Mouse (Mus musculus) CH12F3 (cell line): ENCODE data around the gene Dock7.

Experiments
- in situ Hi-C: fragments of 300-500 bp; cut with MboI; formaldehyde crosslinking; loops from 2 replicates; pipeline ENCODE4 v1.14.3; 2020; ENCODE audit warnings: low sequenced_read_pairs

The Dock7 gene

DNA sequence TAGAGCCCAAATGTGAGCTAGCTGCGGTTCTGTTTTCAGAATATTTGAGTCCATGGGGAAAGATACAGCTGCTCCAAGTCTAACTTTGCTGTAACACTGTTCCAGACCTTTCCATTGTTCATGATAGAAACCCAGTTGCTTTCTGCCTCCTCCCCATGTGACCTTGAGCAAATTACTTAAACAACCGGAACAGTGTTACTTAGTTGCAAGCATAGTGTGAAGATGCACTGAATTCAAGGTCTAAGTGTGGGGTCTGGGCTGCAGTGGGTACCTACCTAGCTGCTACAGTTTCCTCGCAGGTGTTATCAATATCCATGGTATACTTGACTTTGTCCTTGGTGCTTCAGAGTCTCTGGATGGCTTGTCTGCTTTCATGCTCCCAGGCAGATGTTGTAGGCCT, 1.3 kb upstream of the Dock7 start:
- in situ Hi-C loops: no loop called here

DNA sequence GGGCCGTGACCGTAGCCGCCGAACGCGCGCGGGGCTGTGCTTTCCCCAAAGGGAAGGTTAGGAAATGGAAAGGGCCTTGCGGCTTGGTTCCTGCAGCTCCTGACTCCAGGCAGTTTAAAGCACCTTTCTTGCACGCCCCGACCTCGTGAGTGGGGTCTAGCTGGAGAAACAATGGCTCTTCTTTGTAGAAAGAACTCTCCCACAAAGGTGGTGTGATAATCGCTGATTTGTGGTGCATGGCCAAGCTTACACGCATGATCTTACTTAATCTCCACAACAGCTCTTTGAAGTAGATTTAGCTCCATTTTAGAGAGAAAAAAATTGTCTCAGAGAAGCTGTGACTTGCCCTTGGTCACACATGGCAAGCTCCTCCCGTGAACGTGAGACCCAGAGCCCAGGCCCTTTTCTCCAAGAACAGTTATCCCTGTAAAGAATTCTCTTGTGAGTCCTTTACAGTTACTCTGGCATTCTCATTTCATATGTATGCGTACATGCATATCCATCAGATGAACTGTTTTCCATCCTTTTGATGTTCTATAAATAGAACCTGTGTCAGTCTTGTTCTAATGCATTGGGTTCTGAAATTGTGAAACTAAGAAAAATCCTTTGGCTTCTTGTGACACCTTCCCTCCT, 524 bp upstream of the Dock7 start:
- in situ Hi-C loops: no loop called here

DNA sequence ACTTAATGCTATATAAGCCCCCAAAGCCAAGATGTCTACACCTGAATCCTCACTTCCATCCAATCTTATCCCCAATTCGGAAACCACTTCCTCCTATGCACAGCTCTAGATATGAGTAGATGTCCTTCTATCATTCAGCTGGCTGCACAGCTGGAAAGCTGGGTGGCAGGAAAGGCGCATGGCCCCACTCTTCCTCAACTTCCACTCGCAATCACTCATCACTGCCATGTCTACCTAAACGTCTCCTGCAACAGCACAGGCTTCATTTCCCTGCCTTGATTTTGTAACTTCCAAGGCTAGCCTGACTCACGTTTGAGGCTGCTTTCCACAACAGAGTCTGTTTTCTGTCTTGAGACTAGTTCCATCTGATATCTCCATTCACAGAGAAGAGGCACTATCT, 1.7 kb downstream of the Dock7 start:
- in situ Hi-C loops: no loop called here

DNA sequence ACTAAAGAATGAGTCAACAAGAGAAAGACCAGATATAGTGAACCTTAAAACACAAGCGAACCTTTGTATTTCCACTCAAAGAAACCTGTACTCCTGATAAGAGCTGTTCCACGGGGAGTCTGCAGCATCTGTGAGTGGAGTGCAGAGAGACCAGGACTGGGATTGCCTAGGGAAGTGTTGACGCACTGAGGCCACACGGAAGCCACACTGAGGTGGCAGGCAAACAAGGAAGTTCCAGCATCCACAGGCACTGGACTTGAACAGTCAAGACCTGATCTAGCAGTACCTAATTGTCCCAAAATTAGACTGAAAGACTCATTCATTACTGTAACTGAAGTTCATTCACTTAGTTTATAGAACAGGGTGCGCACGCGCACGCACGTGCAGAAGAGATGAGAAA, 4.9 kb downstream of the Dock7 start:
- in situ Hi-C loops: no loop called here

DNA sequence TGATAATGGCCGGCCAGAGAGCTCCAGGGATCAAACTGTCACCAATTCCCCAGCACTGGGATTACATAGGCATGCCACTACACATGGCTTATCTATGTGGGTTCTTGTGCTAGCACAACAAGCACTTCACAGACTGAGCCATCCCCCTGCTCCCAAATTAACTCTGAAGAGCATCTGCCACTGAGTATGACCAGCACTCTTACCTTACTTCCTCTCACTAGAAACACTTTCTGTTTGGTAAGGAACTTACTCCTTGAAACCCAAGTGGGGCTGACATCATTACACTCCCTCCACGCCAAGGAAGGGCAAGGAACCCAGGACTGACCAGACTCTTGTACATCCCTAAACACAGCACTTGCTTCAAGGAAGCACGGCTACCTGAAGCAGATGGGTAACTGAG, 9.0 kb downstream of the Dock7 start:
- in situ Hi-C loops: no loop called here

DNA sequence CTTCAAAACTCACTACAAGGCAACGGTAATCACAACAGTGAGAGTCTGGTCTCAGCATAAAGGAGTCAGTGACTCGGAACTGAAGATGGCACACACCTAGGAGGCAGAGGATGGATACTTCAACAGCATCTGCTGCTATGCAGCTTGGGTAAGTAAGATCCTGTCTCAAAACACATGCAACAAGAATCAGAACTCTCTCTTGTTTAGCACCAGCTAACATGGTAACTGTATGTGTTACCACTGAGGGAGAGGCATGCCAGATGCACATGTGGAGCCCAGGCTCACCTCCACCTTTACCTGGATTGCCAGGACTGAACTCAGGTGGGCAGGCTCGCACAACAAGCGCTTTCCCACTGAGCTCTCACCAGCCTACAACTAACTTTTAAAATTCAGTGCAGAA, 11.9 kb downstream of the Dock7 start:
- in situ Hi-C loops: no loop called here

DNA sequence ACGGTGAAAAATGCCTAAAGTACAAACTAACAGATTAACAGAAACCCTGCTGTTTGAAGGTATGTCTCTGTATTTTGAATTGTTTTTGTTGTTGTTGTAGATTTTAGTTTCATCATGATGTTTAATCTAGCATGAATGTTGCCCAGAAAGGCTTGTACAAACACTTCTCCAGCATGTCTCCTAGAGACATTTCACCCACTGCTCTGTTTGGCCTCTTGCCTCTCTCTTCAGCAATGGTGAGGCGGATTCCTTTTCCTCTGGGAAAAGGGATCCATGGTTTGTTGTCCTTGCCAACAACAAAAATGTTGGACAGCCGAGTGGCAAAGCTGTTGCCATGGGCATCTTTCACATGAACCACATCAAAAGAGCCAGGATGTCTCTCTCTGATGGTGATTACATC, 17.9 kb downstream of the Dock7 start:
- in situ Hi-C loops: no loop called here

DNA sequence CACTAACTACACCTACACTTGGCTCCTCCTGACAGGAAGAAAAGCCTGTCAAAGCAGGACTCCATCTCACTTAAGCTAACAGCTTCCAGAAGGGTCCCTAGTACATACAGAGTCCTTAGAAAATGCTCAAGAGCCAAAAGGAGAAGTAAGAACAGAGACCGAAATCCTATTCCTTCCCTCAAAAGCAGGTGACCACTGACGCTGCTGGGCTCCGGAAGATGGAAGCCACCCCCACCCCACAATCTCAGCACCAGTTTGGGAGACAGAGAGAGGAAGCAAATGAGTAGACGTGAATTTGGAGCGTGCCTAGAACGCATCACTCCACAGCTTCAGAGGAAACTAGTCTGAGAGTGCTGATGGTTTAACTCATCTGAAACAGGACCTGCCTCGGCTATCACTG, 20.0 kb downstream of the Dock7 start:
- in situ Hi-C loops: no loop called here

DNA sequence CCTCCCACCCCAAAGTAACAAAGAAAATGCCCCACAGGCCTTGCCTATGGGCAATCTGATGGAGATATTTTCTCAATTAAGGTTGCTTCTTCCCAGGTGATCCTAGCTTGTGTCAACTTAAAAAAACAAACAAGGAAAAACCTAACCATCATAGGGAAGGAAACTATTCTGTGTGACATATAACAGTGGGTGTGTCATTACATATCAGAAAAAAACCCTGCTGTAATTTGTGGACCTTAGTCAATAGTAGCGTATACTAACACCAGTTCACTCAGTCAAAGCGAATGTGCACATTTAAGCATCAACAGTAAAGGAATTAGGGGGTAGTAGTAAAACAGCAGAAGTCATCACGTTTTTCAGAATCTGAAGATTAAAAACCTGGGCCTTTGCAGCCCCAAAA, 28.9 kb downstream of the Dock7 start:
- in situ Hi-C loops: no loop called here

DNA sequence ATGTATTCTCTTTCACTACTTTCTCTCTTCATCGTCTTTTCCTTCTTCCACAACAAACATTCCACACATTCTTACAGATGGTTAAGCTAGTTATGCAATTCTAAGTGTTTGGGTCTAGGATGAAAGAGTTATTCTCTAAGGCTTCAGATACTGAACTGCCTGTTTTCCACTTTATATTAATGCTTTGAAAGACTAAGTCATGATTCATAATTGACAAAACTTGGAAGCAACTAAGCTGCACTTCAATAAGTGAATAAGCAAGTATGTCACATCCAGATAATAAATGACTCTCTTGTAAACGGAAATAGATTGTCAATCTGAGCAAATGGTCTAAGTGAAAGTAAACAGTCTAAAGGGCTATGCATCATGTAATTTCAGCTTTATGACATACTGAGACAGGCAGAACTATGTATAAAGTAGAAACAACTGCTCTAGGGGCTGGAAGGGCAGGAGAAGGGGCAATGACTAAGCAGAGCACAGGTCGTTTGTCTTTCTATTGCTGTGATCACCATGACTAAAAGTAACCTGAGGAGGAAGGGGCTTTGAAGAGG, 29.5 kb downstream of the Dock7 start:
- in situ Hi-C loops: no loop called here

DNA sequence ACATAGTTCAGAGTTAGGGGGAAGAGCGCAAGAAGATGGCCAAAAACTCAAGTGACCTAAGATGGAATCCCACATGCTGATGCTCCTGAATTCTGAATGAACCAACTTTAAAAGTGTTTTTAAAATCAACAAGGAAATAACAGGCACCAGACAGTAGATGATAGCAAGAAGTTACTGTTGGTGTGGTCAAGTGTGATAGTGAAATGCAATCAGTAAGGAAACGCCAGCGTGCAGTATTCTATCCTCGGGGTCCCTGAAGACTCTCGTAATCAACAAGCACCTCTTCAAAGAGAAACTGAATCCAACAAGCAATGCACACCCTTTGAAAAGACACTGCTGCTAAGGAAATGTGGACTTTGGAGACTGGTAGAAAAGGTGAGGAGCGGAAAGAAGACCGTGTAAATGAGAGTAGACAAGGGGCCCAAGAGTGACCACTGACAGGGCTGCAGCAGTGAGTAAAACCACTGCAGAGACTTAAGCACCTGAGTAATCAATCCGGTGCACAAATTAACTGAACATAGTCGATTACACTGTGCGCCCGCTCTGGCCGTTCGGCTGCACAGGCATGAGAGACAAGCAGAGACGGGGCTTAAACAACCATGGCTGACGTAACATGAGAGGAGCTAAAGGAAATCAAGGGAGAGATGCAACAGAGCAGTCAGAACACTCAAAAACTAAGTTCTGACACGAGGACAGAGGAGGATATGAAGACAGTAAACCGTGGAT, 32.8 kb downstream of the Dock7 start:
- in situ Hi-C loops: no loop called here

DNA sequence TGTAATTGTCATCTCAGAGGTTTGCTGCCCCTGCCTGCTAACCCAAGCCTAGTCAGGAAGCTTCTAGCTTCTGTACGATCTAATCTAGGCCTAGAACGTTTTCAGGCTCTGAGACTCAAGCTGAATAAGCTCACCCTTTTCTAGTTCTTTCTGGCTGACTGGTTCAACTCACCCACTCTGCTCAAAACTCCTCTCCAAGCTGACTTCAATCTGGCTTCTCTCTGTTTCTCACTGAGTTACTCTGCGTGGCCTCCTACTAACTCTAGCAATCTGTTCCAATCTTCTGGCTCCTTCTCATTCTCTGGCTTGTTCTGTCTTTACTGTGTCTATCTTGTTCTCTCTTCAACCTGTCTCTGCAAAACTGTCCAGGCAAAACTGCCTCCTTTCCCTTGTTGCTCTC, 36.9 kb downstream of the Dock7 start:
- in situ Hi-C loops: no loop called here

DNA sequence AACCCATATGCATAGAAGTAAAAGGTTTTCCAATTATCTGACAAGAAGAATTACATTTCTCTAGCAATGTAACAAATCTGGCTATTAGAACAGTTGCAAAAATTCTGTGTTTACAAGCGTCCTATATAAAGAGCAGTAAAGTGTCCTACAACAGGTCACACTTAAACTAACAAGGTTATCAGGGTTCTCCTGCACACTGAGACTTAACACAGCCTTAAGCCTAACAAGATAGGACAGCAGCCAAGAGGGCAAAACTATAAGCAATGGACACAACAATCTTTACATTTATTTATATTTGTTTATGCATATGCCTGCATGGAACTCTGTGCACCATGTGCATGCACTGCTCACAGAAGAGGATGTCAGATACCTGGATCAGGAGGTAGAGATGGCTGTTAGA, 39.5 kb downstream of the Dock7 start:
- in situ Hi-C loops: no loop called here

DNA sequence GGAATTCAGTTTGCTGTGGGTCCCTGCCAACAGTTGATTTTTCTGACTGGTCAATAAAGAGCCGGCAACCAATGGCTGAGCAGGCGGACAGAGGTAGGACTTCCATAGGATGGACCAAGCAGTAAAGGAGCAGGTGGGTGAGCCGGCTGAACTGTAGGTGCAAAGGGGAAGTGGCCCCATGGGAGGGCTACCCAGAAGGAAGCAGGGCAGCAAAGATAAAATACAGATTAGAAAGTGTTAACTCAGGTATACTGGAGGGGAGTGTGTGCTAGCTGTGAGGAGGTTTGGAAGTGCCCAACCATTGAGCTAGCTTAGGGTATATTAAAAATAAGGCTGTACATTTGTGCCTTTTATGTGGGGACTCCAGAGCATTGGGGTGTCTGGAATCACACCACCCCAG, 42.7 kb downstream of the Dock7 start:
- in situ Hi-C loops: no loop called here

DNA sequence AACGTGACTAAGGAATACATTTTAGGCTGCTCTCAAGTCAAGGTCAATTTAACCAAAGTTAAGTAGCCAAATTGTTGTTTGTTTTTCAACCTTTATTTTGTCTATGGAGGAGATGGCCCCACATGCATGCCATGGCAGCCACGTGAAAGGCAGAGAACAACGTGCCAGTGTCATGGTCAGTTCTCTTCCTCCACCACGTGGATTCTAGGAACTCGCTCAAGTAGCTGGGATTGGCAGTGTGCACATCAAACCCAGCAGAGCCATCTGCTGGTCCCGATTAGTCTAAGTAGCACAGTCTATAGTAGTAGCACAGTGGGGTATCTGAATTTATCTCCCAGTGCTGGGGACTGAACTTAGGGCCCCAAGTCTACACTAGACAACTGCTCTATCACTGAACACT, 51.9 kb downstream of the Dock7 start:
- in situ Hi-C loops: no loop called here

DNA sequence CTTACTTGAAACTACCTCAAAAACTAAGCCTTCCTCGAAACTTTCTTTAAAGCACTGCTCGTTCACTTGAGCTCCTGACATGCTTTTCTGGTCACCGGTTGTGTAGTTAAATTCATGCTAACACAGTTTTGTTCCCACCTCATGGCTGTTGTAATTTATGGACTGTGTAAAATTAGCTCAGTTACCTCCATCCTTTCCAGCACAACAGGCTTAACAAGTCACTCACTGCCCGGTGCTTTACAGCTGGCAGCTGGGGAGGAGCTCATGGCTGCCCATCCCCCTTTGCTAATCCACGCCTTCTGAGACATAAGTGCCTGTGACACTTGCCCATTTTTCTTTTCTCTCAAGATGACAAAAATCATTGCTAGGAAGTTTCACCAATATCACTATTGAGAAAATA, 56.2 kb downstream of the Dock7 start:
- in situ Hi-C loops: no loop called here

DNA sequence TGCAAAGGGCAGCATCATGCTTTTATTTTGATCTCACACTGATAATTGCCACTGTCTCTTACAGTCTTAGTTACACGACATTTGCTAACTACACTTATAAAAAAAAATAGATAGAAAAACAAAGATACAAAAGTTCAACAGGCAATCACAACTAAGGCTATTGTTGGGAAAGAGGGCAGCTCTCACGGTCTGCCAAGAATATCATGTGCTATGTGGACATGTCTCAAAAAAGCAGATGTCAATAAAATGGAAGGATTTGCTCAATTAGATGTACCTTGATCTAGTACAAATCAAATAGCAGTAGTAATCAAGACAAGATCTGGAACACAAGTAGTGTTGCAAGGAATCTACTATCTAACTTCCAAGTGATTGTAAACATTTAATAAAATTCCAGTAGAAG, 72.1 kb downstream of the Dock7 start:
- in situ Hi-C loops: no loop called here

DNA sequence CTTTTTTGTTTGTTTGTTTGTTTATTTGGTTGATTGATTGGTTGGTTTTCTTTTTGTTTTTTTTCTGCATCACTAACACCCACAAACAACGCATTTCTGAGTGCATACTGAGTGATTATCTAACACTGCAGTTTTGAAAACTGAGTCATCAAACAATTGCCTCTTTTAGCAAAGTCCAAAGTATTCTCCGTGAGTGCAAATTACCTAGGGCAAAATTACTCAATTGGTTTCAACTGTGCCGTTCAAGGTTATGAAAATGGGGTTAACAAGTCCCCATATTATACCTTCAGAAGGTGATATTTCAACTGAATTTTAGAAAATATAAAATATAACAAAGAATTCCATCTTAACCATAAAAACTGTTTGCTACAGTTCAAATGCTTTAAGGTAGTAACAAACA, 74.2 kb downstream of the Dock7 start:
- in situ Hi-C loops: no loop called here

DNA sequence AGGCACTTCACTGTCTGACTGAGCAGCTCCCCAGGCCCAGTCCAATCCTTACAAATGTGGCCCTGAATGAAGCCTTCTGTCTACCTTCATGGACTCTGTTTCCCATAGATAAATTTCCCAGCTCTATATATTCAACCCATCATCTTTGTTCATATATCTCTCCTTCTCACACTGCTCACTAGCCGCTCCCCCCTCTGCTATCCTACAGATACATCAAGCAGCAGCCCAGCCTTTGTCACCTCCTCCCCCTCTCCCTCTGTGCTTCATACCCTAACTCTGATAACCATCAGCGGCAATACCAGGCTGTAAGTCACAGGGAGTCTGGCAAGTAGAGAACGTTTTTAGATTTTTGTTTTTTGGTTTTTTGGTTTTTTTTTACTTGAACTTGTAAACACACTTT, 75.9 kb downstream of the Dock7 start:
- in situ Hi-C loops: no loop called here

DNA sequence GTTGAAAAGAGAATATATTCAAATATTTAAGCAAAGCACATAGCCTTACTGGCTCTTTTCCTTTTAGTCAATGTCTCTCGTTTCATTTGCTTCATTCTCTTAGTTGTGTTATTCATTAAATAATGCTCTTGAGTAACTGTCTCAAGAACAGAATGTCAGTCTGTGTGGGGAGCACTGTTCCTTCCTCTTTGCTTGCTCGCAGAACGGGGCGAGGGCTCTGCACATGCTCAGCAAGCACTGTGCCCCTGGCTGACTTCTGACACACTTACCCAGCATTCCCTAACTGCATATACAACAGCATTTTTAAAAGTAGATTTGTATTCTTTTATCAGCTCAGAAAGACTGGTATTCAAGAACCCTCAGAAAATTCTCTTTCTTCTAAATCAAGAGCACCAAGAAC, 87.8 kb downstream of the Dock7 start:
- in situ Hi-C loops: no loop called here

DNA sequence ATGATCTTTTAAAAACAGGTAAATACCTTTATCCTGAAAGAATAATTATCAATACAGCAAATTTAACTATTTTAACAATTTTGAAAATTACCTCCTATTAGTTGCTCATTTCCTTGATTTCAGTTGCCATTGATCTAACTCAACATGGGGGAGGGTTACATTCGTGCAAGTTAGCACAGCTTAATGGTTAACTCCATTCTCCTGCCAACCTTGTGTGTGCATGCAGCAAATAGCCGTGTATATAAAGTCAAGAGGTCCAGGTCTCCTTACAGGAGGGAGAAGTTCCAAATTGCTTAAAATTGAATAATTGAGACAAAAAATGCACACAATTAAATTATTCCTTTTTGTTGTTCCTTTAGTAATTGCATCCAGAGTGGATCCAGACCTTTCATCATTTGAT, 90.0 kb downstream of the Dock7 start, which contains the start of gene Angptl3:
Angptl3 (plus strand) TSS at position 269 of the 400 bp plus-strand sequence.
- in situ Hi-C loops: no loop called here

DNA sequence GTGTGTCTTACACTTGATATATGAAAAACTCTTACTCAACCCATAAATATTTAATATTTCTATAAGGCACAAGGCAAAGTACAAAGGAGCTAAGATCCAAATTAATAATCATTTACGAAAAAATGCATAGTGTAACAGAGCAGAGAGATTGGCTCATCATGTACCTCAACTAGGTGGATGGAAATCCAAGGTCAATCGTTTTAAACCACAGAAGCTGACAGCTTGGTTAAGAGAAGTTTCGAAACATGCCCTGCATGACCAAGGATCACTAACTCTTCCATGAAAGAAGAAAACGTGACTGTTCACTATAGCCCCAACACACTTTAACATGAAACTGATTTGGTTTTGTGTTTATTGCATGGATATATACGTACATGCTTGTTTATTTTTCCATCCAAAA, 92.3 kb downstream of the Dock7 start:
- in situ Hi-C loops: no loop called here

DNA sequence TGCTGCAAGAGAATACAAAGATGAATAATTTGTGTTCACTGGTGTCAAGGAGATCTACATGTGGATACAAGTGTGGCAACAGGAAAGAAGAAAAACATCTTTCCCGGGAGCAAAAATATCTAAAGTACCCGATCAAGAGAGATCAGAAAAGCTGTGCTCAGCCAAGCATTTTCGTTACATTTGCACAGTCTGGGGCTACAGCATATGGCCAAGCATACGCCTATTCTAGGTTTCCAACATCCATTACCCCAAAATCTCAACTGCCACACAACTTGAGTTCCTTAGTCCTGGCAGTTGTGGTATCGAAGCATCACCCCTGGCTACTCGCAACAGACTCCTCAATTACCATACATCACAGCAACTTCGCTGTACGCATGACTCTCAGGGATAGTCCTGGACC, 98.5 kb downstream of the Dock7 start:
- in situ Hi-C loops: no loop called here
